ENCODE assay signal across 15 mouse cellular contexts in genomic region chr3:157695128-157696075, GRCm38 (mm10).
A peak's percentile ranks its signal among the peaks of the same experiment; 100 is the strongest.
DNase-seq lines count a peak whose midpoint lies in the region; ATAC-seq and TF ChIP-seq lines count a peak whose summit lies in the region.
"Had no signal": no experiment of that assay in that cellular context is flagged by ENCODE, and none has a peak within 500 bp of the region (broad histone marks: within the 10 kb centered on the region; RNA-seq: fewer than 3 reads in every experiment).

No protein-coding gene starts in this region.

- no peaks in the 10 kb centered on the region for H3K4me1 ChIP-seq in embryonic facial prominence, embryonic 14.5 days (ENCODE audit: control insufficient read depth, insufficient read depth, low read length)
- no peaks in the 10 kb centered on the region for H3K4me1 ChIP-seq in embryonic facial prominence, embryonic 10.5 days
- peaks cover 6 to 24% of the 10 kb centered on the region in 2 experiments for H3K4me1 ChIP-seq in CH12.LX (ENCODE audit: control insufficient read depth in 1 of 2, insufficient read depth in 2 of 2)
- no peaks in the 10 kb centered on the region for H3K4me1 ChIP-seq in midbrain, embryonic 15.5 days
- H3K4me1 ChIP-seq: embryonic facial prominence, embryonic 15.5 days; heart, embryonic 13.5 days had no signal

- H3K36me3 ChIP-seq in embryonic facial prominence, embryonic 14.5 days (ENCODE audit: control insufficient read depth, insufficient read depth, low read length), result no peaks in the 10 kb centered on the region
- no peaks in the 10 kb centered on the region for H3K36me3 ChIP-seq in embryonic facial prominence, embryonic 10.5 days (replicated peaks)
- H3K36me3 ChIP-seq in CH12.LX (replicated peaks in 1 of 2; ENCODE audit: control insufficient read depth in 1 of 2, insufficient read depth in 1 of 2, low read length in 1 of 2), result no peaks in the 10 kb centered on the region
- no peaks in the 10 kb centered on the region for H3K36me3 ChIP-seq in midbrain, embryonic 15.5 days (replicated peaks)
- H3K36me3 ChIP-seq: embryonic facial prominence, embryonic 15.5 days; heart, embryonic 13.5 days had no signal

- dilution Hi-C loops in CH12.LX (cut with MboI; ENCODE audit: extremely low pct_ligation_motif_present, extremely low pct_unique_long_range_greater_than_20kb, low sequenced_read_pairs), result no loop called here

- no peak for TF ChIP-seq EP300 in CH12.LX (IDR thresholded peaks at IDR 0.05; ENCODE audit: low read length)

- no peak for TF ChIP-seq RAD21 in CH12.LX (IDR thresholded peaks at IDR 0.05; ENCODE audit: low read depth, low read length)

- H3K9me3 ChIP-seq in embryonic facial prominence, embryonic 14.5 days (ENCODE audit: control insufficient read depth, low read length), result no peaks in the 10 kb centered on the region
- H3K9me3 ChIP-seq in embryonic facial prominence, embryonic 10.5 days, result no peaks in the 10 kb centered on the region
- H3K9me3 ChIP-seq in CH12.LX (replicated peaks; ENCODE audit: low read length), result no peaks in the 10 kb centered on the region
- no peaks in the 10 kb centered on the region for H3K9me3 ChIP-seq in midbrain, embryonic 15.5 days
- H3K9me3 ChIP-seq: embryonic facial prominence, embryonic 15.5 days; heart, embryonic 13.5 days had no signal

- H3K79me2 ChIP-seq in CH12.LX (replicated peaks; ENCODE audit: control insufficient read depth, extremely low read depth, insufficient read depth, poor library complexity, severe bottlenecking), result no peaks in the 10 kb centered on the region

- no peak overlapping the region for H3K27ac ChIP-seq in embryonic facial prominence, embryonic 14.5 days (replicated peaks; ENCODE audit: low read depth, low read length)
- no peak overlapping the region for H3K27ac ChIP-seq in embryonic facial prominence, embryonic 10.5 days (replicated peaks)
- no peak overlapping the region for H3K27ac ChIP-seq in CH12.LX (ENCODE audit: insufficient read depth, low read depth)
- no peak overlapping the region for H3K27ac ChIP-seq in midbrain, embryonic 15.5 days
- H3K27ac ChIP-seq: embryonic facial prominence, embryonic 15.5 days; gastrocnemius, adult 2 months; heart, embryonic 13.5 days; layer of hippocampus, adult 2 months; liver, embryonic 14.5 days had no signal

- DNase-seq in embryonic facial prominence, embryonic 14.5 days (ENCODE audit: low spot score), result peak; percentile 11
- DNase-seq in embryonic facial prominence, embryonic 10.5 days (ENCODE audit: low spot score), result no peak
- DNase-seq in CH12.LX (ENCODE audit: extremely low read depth), result no peak
- DNase-seq in kidney, adult 18-20 months, result peak; percentile 68
- no peak for DNase-seq in ovary, adult 18-20 months (ENCODE audit: low spot score)
- DNase-seq in gastrocnemius, postnatal 14 days, result no peak
- no peak for DNase-seq in spleen, postnatal 4 days (ENCODE audit: low spot score in 2 of 2)
- DNase-seq: cerebellum, postnatal 36 days; gastrocnemius, adult 2 months had no signal

- TF ChIP-seq CTCF in CH12.LX (conservative IDR thresholded peaks at IDR 0.05 in 1 of 2, IDR thresholded peaks at IDR 0.05 in 1 of 2; ENCODE audit: low read depth in 2 of 2, low read length in 2 of 2), result no peak

- in situ Hi-C loops in CH12.LX (cut with MboI; ENCODE audit: low pct_ligation_motif_present, low pct_unique_long_range_greater_than_20kb, low sequenced_read_pairs), result no loop called here

- WGBS in embryonic facial prominence, embryonic 14.5 days, result 68% methylated on average over 19 of the region's 19 CpGs
- WGBS in embryonic facial prominence, embryonic 10.5 days, result 84% methylated on average over 19 of the region's 19 CpGs
- WGBS in midbrain, embryonic 15.5 days, result 82% methylated on average over 19 of the region's 19 CpGs

- no peak for TF ChIP-seq POLR2A in CH12.LX (IDR thresholded peaks at IDR 0.05; ENCODE audit: low read depth, low read length)

- no peaks in the 10 kb centered on the region for H3K27me3 ChIP-seq in embryonic facial prominence, embryonic 14.5 days (replicated peaks; ENCODE audit: control insufficient read depth, insufficient read depth, low read length)
- H3K27me3 ChIP-seq in embryonic facial prominence, embryonic 10.5 days (replicated peaks; ENCODE audit: low read depth, poor library complexity, severe bottlenecking), result no peaks in the 10 kb centered on the region
- no peaks in the 10 kb centered on the region for H3K27me3 ChIP-seq in CH12.LX (replicated peaks)
- no peaks in the 10 kb centered on the region for H3K27me3 ChIP-seq in midbrain, embryonic 15.5 days (replicated peaks)
- H3K27me3 ChIP-seq: embryonic facial prominence, embryonic 15.5 days; heart, embryonic 13.5 days had no signal

- ATAC-seq in embryonic facial prominence, embryonic 14.5 days (ENCODE audit: low read depth), result no peak; the same call in 1 of the 2 replicates
- peak; percentile 63; the same call in 1 of the 2 replicates for ATAC-seq in midbrain, embryonic 15.5 days (replicated peaks)
- ATAC-seq: forebrain, embryonic 14.5 days had no signal

- intact Hi-C loops in gastrocnemius, postnatal 14 days (cut with DNase I; ENCODE audit: low total_unique reads), result no loop called here

- H3K4me3 ChIP-seq in embryonic facial prominence, embryonic 14.5 days (ENCODE audit: low read depth, low read length), result no peak overlapping the region
- H3K4me3 ChIP-seq in embryonic facial prominence, embryonic 10.5 days, result no peak overlapping the region
- H3K4me3 ChIP-seq in CH12.LX (replicated peaks in 1 of 3; ENCODE audit: low read depth in 2 of 3, low read length in 2 of 3, poor library complexity in 1 of 3), result no peak overlapping the region
- no peak overlapping the region for H3K4me3 ChIP-seq in midbrain, embryonic 15.5 days
- H3K4me3 ChIP-seq: embryonic facial prominence, embryonic 15.5 days; gastrocnemius, adult 2 months; heart, embryonic 13.5 days; layer of hippocampus, adult 2 months had no signal

- H3K4me2 ChIP-seq in embryonic facial prominence, embryonic 14.5 days (ENCODE audit: low read depth, low read length), result no peak overlapping the region
- no peak overlapping the region for H3K4me2 ChIP-seq in CH12.LX (ENCODE audit: insufficient read depth, low read depth, poor library complexity, severe bottlenecking)
- H3K4me2 ChIP-seq in midbrain, embryonic 15.5 days, result no peak overlapping the region
- H3K4me2 ChIP-seq: embryonic facial prominence, embryonic 15.5 days; heart, embryonic 13.5 days had no signal

- no peak overlapping the region for H3K9ac ChIP-seq in embryonic facial prominence, embryonic 14.5 days (ENCODE audit: low read depth, low read length)
- H3K9ac ChIP-seq in CH12.LX (ENCODE audit: insufficient read depth, low read depth), result no peak overlapping the region
- no peak overlapping the region for H3K9ac ChIP-seq in midbrain, embryonic 15.5 days
- H3K9ac ChIP-seq: embryonic facial prominence, embryonic 15.5 days; heart, embryonic 13.5 days; liver, embryonic 14.5 days had no signal

TF ChIP-seq in CH12.LX, 34 proteins besides CTCF, POLR2A, EP300 and RAD21:
- TF ChIP-seq RCOR1 (conservative IDR thresholded peaks at IDR 0.05; ENCODE audit: low read depth, low read length) (no peak), ETS1 (conservative IDR thresholded peaks at IDR 0.05; ENCODE audit: low read depth, low read length) (peak; percentile 9; the same call in 1 of the 2 replicates)

Comparison
In these comparisons a context has a peak if more than half of its experiments do, and no peak if none do; other contexts are left out.
1. DNase-seq: peak in embryonic facial prominence, embryonic 14.5 days (single experiment) and kidney, adult 18-20 months (single experiment); none in embryonic facial prominence, embryonic 10.5 days (single experiment), CH12.LX (single experiment), ovary, adult 18-20 months (single experiment), gastrocnemius, postnatal 14 days (single experiment) and spleen, postnatal 4 days (0 of 2).